Mouse (Mus musculus) stomach, embryonic 14.5 days (tissue): Measurements from ENCODE around the gene Gm3336. TPM values are rescaled to one million over a fixed set of nuclear protein-coding genes. Genes with fewer than 3 reads are reported as not detected.

Experiments
- ATAC-seq: fragments of 200-750 bp; cut with Nextera tagmentation; 2 replicates; pipeline ENCODE4 v1.8.0; 2017; ENCODE audit warnings: low read depth, moderate TSS enrichment; ENCODE audit not compliant: insufficient number of reproducible peaks, insufficient read depth, low FRiP score
- H3K27ac ChIP-seq: fragments of 300-500 bp; sonication (generic); 2 replicates; pipeline ENCODE4 v1.5.1; 2014; ENCODE audit warnings: mild to moderate bottlenecking, low read length, moderate library complexity, mixed read lengths
- H3K27me3 ChIP-seq: fragments of 300-500 bp; sonication (generic); 2 replicates; pipeline ENCODE4 v1.6.1; 2014; ENCODE audit warnings: low read length, control low read depth, mixed read lengths; ENCODE audit not compliant: control insufficient read depth, insufficient read depth
- H3K36me3 ChIP-seq: fragments of 300-500 bp; sonication (generic); 2 replicates; pipeline ENCODE4 v1.6.1; 2014; ENCODE audit warnings: mild to moderate bottlenecking, control low read depth, low read length, moderate library complexity, mixed read lengths; ENCODE audit not compliant: control insufficient read depth, insufficient read depth
- H3K4me1 ChIP-seq: fragments of 300-500 bp; sonication (generic); 2 replicates; pipeline ENCODE4 v1.6.1; 2014; ENCODE audit warnings: low read length, control low read depth, mixed read lengths; ENCODE audit not compliant: control insufficient read depth, insufficient read depth
- H3K4me2 ChIP-seq: fragments of 300-500 bp; sonication (generic); replicated peaks from 2 replicates; pipeline ENCODE4 v1.6.1; 2014; ENCODE audit warnings: low read depth, low read length, control low read depth
- H3K4me3 ChIP-seq: fragments of 300-500 bp; sonication (generic); 2 replicates; pipeline ENCODE4 v1.5.1; 2014; ENCODE audit warnings: low read depth, low read length, control low read depth
- H3K9ac ChIP-seq: fragments of 300-500 bp; sonication (generic); replicated peaks from 2 replicates; pipeline ENCODE4 v1.6.1; 2014; ENCODE audit warnings: low read depth, mild to moderate bottlenecking, control low read depth, low read length, moderate library complexity, mixed read lengths
- H3K9me3 ChIP-seq: fragments of 300-500 bp; sonication (generic); 2 replicates; pipeline ENCODE4 v1.6.1; 2016; ENCODE audit warnings: low read depth, low read length, control low read depth; ENCODE audit not compliant: control insufficient read depth
- WGBS: fragments of 180-500 bp; shearing (Covaris S2); extraction: QIAGEN DNeasy Blood & Tissue Kit; methylation state at CpG from one replicate; pipeline ENCODE4 v1.1.7; 2014; 5-methylcytosine and 5-hydroxymethylcytosine counted together
- polyA plus RNA-seq: library from polyadenylated mRNA; unstranded; fragments of >200 nt; fragmentation: Nextera tagmentation; extraction: Ambion mirVana; gene quantifications from 2 replicates; pipeline ENCODE4 v1.2.1, GENCODE M21; 2014

Gene Gm3336
- polyA plus RNA-seq, 1 experiment from 2014 or later: 0.51 TPM

DNA sequence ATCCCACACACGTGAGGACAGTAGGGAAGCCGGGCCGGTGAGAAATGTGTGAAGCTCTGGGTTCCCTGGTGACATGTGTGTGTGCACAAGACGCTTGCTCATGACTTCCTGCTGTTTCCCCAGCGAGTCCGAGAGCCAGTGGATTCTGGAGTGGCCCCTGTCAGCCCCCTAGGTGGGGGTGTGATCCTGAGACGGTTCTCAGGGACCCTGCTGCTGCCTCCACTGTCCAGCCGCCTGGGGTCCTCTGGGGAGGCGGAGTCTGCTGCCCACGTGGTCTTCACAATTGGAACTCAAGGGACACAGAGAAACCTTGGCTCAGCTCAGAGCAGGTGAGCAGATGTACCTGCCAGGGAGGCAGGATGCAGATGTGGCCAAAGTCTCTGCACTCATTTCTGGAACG, 8.4 kb downstream of the Gm3336 start:
- H3K4me1 ChIP-seq: no peaks in the 10 kb centered on the region
- H3K4me3 ChIP-seq: no peak overlapping the region
- 0 out of 2 replicates have a peak, but pooled peaks cover 4% of the 10 kb centered on the region for H3K27me3 ChIP-seq
- no peaks in the 10 kb centered on the region for H3K36me3 ChIP-seq
- no peak for ATAC-seq
- 43% methylated on average over 11 of the region's 11 CpGs for WGBS
- H3K9me3 ChIP-seq: no peaks in the 10 kb centered on the region
- H3K4me2 ChIP-seq: no peak overlapping the region
- no peak overlapping the region for H3K27ac ChIP-seq
- no peak overlapping the region for H3K9ac ChIP-seq

DNA sequence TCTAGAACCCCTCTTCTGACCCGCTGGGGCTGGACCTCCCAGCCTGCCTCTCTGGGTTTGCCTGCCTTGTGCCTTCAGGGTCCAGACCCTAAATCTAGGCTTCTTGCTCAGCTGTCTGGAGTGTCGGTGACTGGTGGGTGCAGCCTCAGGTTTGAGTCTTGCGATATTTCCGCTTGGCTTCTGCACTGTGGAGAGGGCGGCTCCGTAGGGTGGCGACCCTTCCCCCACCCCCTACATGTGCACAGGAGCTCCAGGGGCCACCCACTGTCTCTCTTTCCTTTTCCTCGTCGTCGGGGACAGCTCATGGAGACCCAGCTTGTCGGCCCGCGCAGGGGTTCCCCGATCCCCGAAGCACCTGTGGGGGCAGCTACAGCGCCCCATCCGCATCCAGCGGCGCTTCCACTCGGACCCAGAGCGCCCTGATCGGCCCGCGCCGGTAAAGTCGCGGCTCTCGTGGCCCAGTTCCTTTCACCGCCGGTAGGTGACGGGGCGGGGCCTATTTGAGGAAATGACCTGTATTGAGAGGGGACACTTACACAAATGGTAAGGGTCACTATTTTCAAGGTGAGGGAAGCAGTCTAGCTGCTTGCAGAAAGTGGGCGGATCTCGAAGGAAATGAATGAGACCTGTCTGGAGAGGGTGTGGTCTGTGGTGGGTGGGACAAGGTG, 11.6 kb downstream of the Gm3336 start:
- H3K4me3 ChIP-seq: peak overlapping the region; percentile 20; the same call in 1 of the 2 replicates
- no peak overlapping the region for H3K27ac ChIP-seq
- peak overlapping the region; percentile 39 for H3K4me2 ChIP-seq
- H3K9ac ChIP-seq: no peak overlapping the region
- ATAC-seq: 0 out of 2 replicates have a peak, but pooled peaks have one; percentile 54
- no peaks in the 10 kb centered on the region for H3K4me1 ChIP-seq
- 0 out of 2 replicates have a peak, but pooled peaks cover 4% of the 10 kb centered on the region for H3K27me3 ChIP-seq
- H3K9me3 ChIP-seq: no peaks in the 10 kb centered on the region
- 4% methylated on average over 34 of the region's 34 CpGs for WGBS
- H3K36me3 ChIP-seq: no peaks in the 10 kb centered on the region

DNA sequence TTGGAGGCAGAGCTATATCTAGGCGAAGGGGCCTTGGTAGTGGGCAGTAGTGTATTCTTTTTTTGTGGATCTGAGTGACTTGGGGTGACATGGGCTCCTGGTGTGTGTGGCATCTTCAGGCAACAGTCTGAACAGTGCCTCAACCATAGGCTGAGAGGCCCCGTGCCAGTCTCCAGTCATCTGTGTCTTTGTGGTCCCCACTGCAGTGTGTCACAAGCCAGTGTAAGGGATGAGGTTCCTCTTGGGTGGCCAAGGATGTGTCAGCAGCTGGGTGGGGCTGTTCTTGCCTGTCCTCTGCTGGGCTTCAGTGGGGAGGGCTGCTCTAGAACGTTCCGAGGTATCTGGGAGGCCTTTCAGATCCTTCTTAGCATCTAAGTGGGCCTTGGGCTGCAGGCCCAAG, 12.6 kb downstream of the Gm3336 start:
- H3K27ac ChIP-seq: no peak overlapping the region
- no peaks in the 10 kb centered on the region for H3K4me1 ChIP-seq
- H3K27me3 ChIP-seq: 0 out of 2 replicates have a peak, but pooled peaks cover 4% of the 10 kb centered on the region
- no peak overlapping the region for H3K4me3 ChIP-seq
- H3K9ac ChIP-seq: no peak overlapping the region
- no peaks in the 10 kb centered on the region for H3K9me3 ChIP-seq
- 85% methylated on average over 4 of the region's 4 CpGs for WGBS
- H3K36me3 ChIP-seq: no peaks in the 10 kb centered on the region
- no peak overlapping the region for H3K4me2 ChIP-seq
- ATAC-seq: no peak

DNA sequence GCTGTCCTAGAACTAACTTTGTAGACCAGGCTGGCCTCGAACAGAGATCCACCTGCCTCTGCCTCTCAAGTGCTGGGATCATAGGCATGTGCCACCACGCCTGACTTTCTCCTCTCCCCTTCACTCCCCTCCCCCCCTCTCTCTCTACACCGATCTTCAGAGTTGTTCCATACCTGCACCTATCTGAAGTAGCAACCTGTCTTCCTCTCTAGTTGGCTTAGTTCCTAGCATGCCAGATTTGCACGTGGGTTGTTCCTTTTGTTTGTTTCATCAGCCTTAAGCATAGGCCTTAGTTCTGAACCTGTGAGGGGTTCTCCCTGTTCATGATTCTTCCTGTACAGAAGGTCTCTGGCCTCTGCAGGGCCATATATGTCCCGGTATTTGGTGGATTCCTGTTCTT, 19.4 kb downstream of the Gm3336 start:
- H3K36me3 ChIP-seq: no peaks in the 10 kb centered on the region
- no peaks in the 10 kb centered on the region for H3K9me3 ChIP-seq
- peaks cover 9% of the 10 kb centered on the region for H3K27me3 ChIP-seq
- no peaks in the 10 kb centered on the region for H3K4me1 ChIP-seq
- H3K9ac ChIP-seq: no peak overlapping the region
- H3K4me2 ChIP-seq: no peak overlapping the region
- ATAC-seq: no peak
- no peak overlapping the region for H3K27ac ChIP-seq
- H3K4me3 ChIP-seq: no peak overlapping the region
- 67% methylated on average over 5 of the region's 5 CpGs for WGBS

DNA sequence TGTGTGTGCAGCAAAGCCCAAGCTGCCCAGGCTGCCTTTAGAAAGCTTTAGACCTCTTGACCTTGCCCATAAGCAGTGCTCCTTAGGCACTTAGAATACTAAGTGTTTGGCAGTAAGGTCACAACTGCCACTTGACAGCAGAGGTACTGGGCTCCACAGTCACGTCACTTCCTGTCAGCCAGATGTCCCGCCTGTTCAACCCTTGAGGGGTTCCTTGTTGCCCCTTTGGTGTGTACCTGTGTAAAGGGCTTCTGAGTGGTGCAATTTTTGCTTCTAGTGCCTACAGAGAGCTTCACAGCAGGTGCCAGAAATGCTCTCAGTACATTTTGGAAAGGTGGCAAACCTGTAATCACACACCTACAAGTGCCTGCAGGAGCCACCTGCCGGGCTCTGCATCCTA, 19.9 kb downstream of the Gm3336 start:
- 60% methylated on average over 3 of the region's 3 CpGs for WGBS
- Histone ChIP-seq H3K9me3 (no peaks in the 10 kb centered on the region), H3K4me1 (peaks cover 4% of the 10 kb centered on the region), H3K36me3 (no peaks in the 10 kb centered on the region), H3K27me3 (peaks cover 14% of the 10 kb centered on the region), H3K9ac (no peak overlapping the region), H3K4me2 (no peak overlapping the region), H3K27ac (no peak overlapping the region), H3K4me3 (no peak overlapping the region)
- no peak for ATAC-seq

DNA sequence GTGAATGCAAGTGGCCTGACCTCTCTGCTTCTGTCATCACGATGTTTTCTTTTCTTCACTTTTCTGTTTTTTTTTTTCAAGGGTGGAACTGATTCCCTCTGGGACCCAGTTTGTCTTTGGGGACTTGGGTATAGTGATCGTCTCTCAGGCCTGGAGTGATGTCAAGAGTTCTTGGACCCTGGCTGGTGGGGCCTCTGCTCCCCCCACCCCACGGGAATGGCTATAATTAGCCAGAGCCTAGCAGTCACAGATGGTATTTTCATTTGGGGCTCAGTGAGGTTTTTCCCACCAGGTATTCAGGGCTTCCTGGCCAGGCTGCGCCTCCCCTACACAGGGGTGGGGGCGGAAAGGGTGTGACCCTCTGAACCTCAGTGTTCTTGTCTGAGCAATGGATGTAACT, 23.3 kb downstream of the Gm3336 start:
- Histone ChIP-seq H3K4me2 (no peak overlapping the region), H3K27ac (no peak overlapping the region), H3K9ac (no peak overlapping the region), H3K27me3 (peaks cover 28% of the 10 kb centered on the region), H3K4me1 (peaks cover 13% of the 10 kb centered on the region), H3K4me3 (no peak overlapping the region), H3K36me3 (no peaks in the 10 kb centered on the region), H3K9me3 (no peaks in the 10 kb centered on the region)
- 48% methylated on average over 5 of the region's 5 CpGs for WGBS
- ATAC-seq: no peak

DNA sequence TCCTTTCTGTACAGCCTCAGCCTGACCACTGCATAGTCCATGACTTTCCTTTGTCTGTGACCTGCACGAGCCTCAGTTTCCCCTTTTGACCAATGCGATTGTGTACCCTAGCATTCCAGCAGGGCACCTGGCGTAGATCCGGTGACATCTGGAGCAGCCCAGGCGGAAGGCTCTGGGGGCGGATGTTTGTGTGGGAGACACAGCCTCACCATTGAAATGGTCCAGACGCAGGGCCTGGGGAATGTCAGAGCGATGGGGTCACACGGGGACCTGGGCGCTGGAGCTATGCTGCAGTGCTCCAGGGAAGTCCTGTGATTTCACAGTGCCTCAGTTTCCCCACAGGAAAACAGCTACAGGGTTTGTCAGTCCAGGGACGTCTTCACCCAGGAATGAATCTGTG, 23.8 kb downstream of the Gm3336 start:
- Histone ChIP-seq H3K9me3 (no peaks in the 10 kb centered on the region), H3K4me3 (no peak overlapping the region), H3K4me2 (no peak overlapping the region), H3K36me3 (no peaks in the 10 kb centered on the region), H3K27ac (no peak overlapping the region), H3K4me1 (peaks cover 13% of the 10 kb centered on the region), H3K9ac (no peak overlapping the region), H3K27me3 (peaks cover 30% of the 10 kb centered on the region)
- no peak for ATAC-seq
- WGBS: 44% methylated on average over 11 of the region's 11 CpGs

DNA sequence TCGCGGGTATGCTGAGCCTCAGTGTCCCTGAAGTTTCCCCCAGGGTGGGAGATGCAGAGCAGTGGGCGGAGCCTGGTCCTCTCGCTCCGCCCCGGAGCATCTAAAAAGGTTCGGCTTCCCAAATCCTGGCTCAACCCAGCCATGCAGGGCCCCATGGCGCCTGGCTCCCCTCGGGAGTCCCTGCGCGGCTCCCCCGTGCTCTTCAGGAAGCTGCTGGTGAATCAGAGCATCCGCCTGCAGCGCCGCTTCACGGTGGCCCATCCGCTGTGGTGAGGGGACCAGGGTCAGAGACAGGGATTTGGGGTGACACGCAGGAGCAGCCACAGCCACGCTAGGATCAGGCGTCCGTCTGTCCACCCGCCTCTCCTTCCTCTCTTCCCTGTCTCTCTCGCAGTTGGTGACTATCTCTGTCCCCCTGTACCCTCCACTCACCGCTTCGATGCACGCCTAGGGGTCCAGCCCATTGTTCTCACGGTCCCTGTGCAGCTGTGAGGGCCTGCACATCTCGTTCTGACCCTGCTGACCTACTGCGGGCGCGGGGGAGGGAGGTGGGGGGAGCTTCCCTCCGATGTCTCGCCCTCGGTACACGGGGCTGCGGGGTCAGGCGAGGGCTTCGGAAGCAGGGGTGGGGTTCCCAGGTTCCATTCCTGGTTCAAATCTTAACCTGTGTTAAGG, 24.8 kb downstream of the Gm3336 start:
- Histone ChIP-seq H3K9me3 (no peaks in the 10 kb centered on the region), H3K27ac (no peak overlapping the region), H3K4me2 (peak overlapping the region; percentile 46), H3K4me1 (peaks cover 13% of the 10 kb centered on the region), H3K27me3 (peaks cover 32% of the 10 kb centered on the region), H3K9ac (no peak overlapping the region), H3K4me3 (peak overlapping the region; percentile 5; the same call in 1 of the 2 replicates), H3K36me3 (no peaks in the 10 kb centered on the region)
- no peak for ATAC-seq
- WGBS: 4% methylated on average over 38 of the region's 38 CpGs
